Mouse (Mus musculus): ENCODE measurements around the gene Wdr31. TPM values are rescaled to one million over a fixed set of nuclear protein-coding genes. Genes with fewer than 3 reads are reported as not detected.

Wdr31 gene
- polyA plus RNA-seq, 1 experiment from 2014 or later = 7.3 TPM

GRCm38 (mm10) chr4:62419091-62419490 is 51.6 kb downstream of the Wdr31 start:
- no peaks in the 10 kb centered on the region for H3K27me3 ChIP-seq (replicated peaks; ENCODE audit: control insufficient read depth, insufficient read depth, low read length)
- no peaks in the 10 kb centered on the region for H3K9me3 ChIP-seq (ENCODE audit: control insufficient read depth, low read length)
- H3K27ac ChIP-seq (ENCODE audit: low read length) = no peak overlapping the region
- no peak overlapping the region for H3K4me2 ChIP-seq (ENCODE audit: low read depth, low read length)
- H3K4me3 ChIP-seq (ENCODE audit: low read length) = no peak overlapping the region
- H3K9ac ChIP-seq (ENCODE audit: low read depth, low read length) = no peak overlapping the region
- H3K36me3 ChIP-seq (ENCODE audit: control insufficient read depth, insufficient read depth, low read length) = peaks cover 55% of the 10 kb centered on the region
- H3K4me1 ChIP-seq (ENCODE audit: control insufficient read depth, insufficient read depth, low read length) = no peaks in the 10 kb centered on the region
- 95% methylated on average over 6 of the region's 6 CpGs for WGBS
- no peak for ATAC-seq

- Histone ChIP-seq H3K27ac (ENCODE audit: low read length) (no peak overlapping the region), H3K36me3 (ENCODE audit: control insufficient read depth, insufficient read depth, low read length) (peaks cover 48% of the 10 kb centered on the region), H3K4me1 (ENCODE audit: control insufficient read depth, insufficient read depth, low read length) (no peaks in the 10 kb centered on the region), H3K27me3 (replicated peaks; ENCODE audit: control insufficient read depth, insufficient read depth, low read length) (no peaks in the 10 kb centered on the region), H3K9me3 (ENCODE audit: control insufficient read depth, low read length) (no peaks in the 10 kb centered on the region), H3K4me3 (ENCODE audit: low read length) (no peak overlapping the region), H3K4me2 (ENCODE audit: low read depth, low read length) (no peak overlapping the region), H3K9ac (ENCODE audit: low read depth, low read length) (no peak overlapping the region)
- no peak for ATAC-seq
- 89% methylated on average over 8 of the region's 8 CpGs for whole genome bisulfite sequencing
Measured at GRCm38 (mm10) chr4:62418448-62418847, 52.2 kb downstream of the Wdr31 start.

DNA sequence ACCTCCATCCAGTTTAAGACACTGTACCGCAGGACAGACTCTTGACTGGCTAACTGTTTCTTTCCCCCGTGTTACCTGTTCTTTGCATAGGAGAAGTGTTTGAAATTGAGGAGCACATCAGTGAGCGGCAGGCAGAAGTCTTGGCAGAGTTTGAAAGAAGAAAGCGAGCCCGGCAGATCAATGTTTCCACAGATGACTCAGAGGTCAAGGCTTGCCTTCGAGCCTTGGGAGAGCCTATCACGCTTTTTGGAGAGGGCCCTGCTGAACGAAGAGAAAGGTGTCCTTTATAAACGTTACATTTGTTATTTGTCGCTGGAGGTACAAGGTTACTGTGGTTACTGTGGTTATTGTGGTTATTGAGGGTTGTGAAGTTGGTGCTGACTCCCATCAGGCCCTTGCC is 59.1 kb downstream of the Wdr31 start:
- Histone ChIP-seq H3K36me3 (ENCODE audit: control insufficient read depth, insufficient read depth, low read length) (peaks cover 23% of the 10 kb centered on the region), H3K27me3 (replicated peaks; ENCODE audit: control insufficient read depth, insufficient read depth, low read length) (no peaks in the 10 kb centered on the region), H3K4me2 (ENCODE audit: low read depth, low read length) (no peak overlapping the region), H3K9ac (ENCODE audit: low read depth, low read length) (no peak overlapping the region), H3K4me3 (ENCODE audit: low read length) (no peak overlapping the region), H3K27ac (ENCODE audit: low read length) (no peak overlapping the region), H3K9me3 (ENCODE audit: control insufficient read depth, low read length) (no peaks in the 10 kb centered on the region), H3K4me1 (ENCODE audit: control insufficient read depth, insufficient read depth, low read length) (peaks cover 15% of the 10 kb centered on the region)
- no peak for ATAC-seq
- 90% methylated on average over 10 of the region's 10 CpGs for WGBS

GRCm38 (mm10) chr4:62410325-62410724 is 60.4 kb downstream of the Wdr31 start:
- Histone ChIP-seq H3K9ac (ENCODE audit: low read depth, low read length) (no peak overlapping the region), H3K27ac (ENCODE audit: low read length) (no peak overlapping the region), H3K4me3 (ENCODE audit: low read length) (peak overlapping the region; percentile 70; the same call in 1 of the 2 replicates), H3K4me2 (ENCODE audit: low read depth, low read length) (peak overlapping the region; percentile 79; the same call in 1 of the 2 replicates), H3K9me3 (ENCODE audit: control insufficient read depth, low read length) (no peaks in the 10 kb centered on the region), H3K36me3 (ENCODE audit: control insufficient read depth, insufficient read depth, low read length) (peaks cover 15% of the 10 kb centered on the region), H3K4me1 (ENCODE audit: control insufficient read depth, insufficient read depth, low read length) (peaks cover 18% of the 10 kb centered on the region), H3K27me3 (replicated peaks; ENCODE audit: control insufficient read depth, insufficient read depth, low read length) (no peaks in the 10 kb centered on the region)
- WGBS = 80% methylated on average over 2 of the region's 2 CpGs
- no peak for ATAC-seq

DNA sequence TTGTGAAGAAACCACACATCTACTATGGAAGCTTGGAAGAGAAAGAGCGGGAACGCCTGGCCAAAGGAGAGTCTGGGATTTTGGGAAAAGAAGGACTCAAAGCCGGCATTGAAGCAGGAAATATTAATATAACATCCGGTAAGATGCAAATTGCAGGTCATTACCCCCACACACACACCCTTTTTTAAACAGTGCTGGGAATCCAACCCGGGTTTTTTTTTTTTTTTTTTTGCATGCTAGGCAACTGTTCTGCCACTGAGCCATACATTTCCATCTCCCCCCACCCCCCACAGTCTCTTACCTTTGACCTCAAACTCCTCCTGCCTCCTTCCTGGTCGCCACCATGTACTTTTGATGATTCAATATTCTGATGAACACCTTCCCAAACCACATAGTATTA is 61.1 kb downstream of the Wdr31 start:
- H3K9ac ChIP-seq (ENCODE audit: low read depth, low read length) = peak overlapping the region; percentile 90
- H3K36me3 ChIP-seq (ENCODE audit: control insufficient read depth, insufficient read depth, low read length) = peaks cover 8% of the 10 kb centered on the region
- peaks cover 18% of the 10 kb centered on the region for H3K4me1 ChIP-seq (ENCODE audit: control insufficient read depth, insufficient read depth, low read length)
- peak overlapping the region; percentile 70 for H3K4me3 ChIP-seq (ENCODE audit: low read length)
- H3K27me3 ChIP-seq (replicated peaks; ENCODE audit: control insufficient read depth, insufficient read depth, low read length) = no peaks in the 10 kb centered on the region
- 22% methylated on average over 6 of the region's 6 CpGs for WGBS
- H3K4me2 ChIP-seq (ENCODE audit: low read depth, low read length) = peak overlapping the region; percentile 79
- ATAC-seq = no peak
- H3K9me3 ChIP-seq (ENCODE audit: control insufficient read depth, low read length) = no peaks in the 10 kb centered on the region
- peak overlapping the region; percentile 88; the same call in 1 of the 2 replicates for H3K27ac ChIP-seq (ENCODE audit: low read length)

- peaks cover 8% of the 10 kb centered on the region for H3K36me3 ChIP-seq (ENCODE audit: control insufficient read depth, insufficient read depth, low read length)
- H3K4me2 ChIP-seq (ENCODE audit: low read depth, low read length) = peak within 1 kb of the TSS; percentile 79
- H3K9ac ChIP-seq (ENCODE audit: low read depth, low read length) = peak within 1 kb of the TSS; percentile 90
- H3K27ac ChIP-seq (ENCODE audit: low read length) = peak within 1 kb of the TSS; percentile 88
- ATAC-seq = peak; percentile 99
- no peaks in the 10 kb centered on the region for H3K27me3 ChIP-seq (replicated peaks; ENCODE audit: control insufficient read depth, insufficient read depth, low read length)
- H3K9me3 ChIP-seq (ENCODE audit: control insufficient read depth, low read length) = no peaks in the 10 kb centered on the region
- under 1% methylated on average over 39 of the region's 39 CpGs for WGBS
- H3K4me1 ChIP-seq (ENCODE audit: control insufficient read depth, insufficient read depth, low read length) = peaks cover 18% of the 10 kb centered on the region
- H3K4me3 ChIP-seq (ENCODE audit: low read length) = peak within 1 kb of the TSS; percentile 70
Measured at GRCm38 (mm10) chr4:62408601-62409282, 62.0 kb downstream of the Wdr31 start, which contains the start of the genes Cdc26 and Prpf4. Cdc26 (minus strand) TSS chr4:62408642. Prpf4 (plus strand) TSS chr4:62408797.

GRCm38 (mm10) chr4:62407730-62408582 is 62.7 kb downstream of the Wdr31 start:
- Histone ChIP-seq H3K4me1 (ENCODE audit: control insufficient read depth, insufficient read depth, low read length) (peaks cover 18% of the 10 kb centered on the region), H3K27me3 (replicated peaks; ENCODE audit: control insufficient read depth, insufficient read depth, low read length) (no peaks in the 10 kb centered on the region), H3K36me3 (ENCODE audit: control insufficient read depth, insufficient read depth, low read length) (peaks cover 8% of the 10 kb centered on the region), H3K4me2 (ENCODE audit: low read depth, low read length) (peak overlapping the region; percentile 49), H3K4me3 (ENCODE audit: low read length) (peak overlapping the region; percentile 70), H3K9me3 (ENCODE audit: control insufficient read depth, low read length) (no peaks in the 10 kb centered on the region), H3K27ac (ENCODE audit: low read length) (peak overlapping the region; percentile 86), H3K9ac (ENCODE audit: low read depth, low read length) (peak overlapping the region; percentile 82)
- peak; percentile 68 for ATAC-seq
- under 1% methylated on average over 35 of the region's 35 CpGs for WGBS

DNA sequence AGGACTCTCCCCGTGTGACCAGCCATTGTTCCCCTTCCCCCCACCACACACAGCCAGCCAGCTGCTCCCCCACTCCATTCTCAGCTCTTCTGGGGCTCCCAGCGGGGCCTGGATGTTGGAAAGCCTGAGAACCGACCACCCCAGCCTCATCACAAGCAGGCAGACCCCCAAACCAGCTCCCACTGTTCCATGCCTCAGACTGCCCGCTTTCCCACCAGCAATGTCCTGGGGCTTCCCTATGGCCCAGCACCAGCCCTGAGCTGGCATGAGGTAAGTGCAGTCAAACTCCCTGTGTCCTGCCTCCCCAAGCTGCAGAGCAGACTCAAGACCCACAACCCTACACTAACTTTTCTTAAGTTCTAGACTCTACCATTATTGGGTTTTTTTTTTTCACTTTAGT is 64.6 kb downstream of the Wdr31 start:
- H3K27me3 ChIP-seq (replicated peaks; ENCODE audit: control insufficient read depth, insufficient read depth, low read length) = no peaks in the 10 kb centered on the region
- no peak overlapping the region for H3K9ac ChIP-seq (ENCODE audit: low read depth, low read length)
- peaks cover 18% of the 10 kb centered on the region for H3K4me1 ChIP-seq (ENCODE audit: control insufficient read depth, insufficient read depth, low read length)
- no peak overlapping the region for H3K4me2 ChIP-seq (ENCODE audit: low read depth, low read length)
- 86% methylated on average over 4 of the region's 4 CpGs for WGBS
- H3K9me3 ChIP-seq (ENCODE audit: control insufficient read depth, low read length) = no peaks in the 10 kb centered on the region
- ATAC-seq = no peak
- peaks cover 2% of the 10 kb centered on the region; the same call in 1 of the 2 replicates for H3K36me3 ChIP-seq (ENCODE audit: control insufficient read depth, insufficient read depth, low read length)
- H3K27ac ChIP-seq (ENCODE audit: low read length) = no peak overlapping the region
- H3K4me3 ChIP-seq (ENCODE audit: low read length) = no peak overlapping the region

DNA sequence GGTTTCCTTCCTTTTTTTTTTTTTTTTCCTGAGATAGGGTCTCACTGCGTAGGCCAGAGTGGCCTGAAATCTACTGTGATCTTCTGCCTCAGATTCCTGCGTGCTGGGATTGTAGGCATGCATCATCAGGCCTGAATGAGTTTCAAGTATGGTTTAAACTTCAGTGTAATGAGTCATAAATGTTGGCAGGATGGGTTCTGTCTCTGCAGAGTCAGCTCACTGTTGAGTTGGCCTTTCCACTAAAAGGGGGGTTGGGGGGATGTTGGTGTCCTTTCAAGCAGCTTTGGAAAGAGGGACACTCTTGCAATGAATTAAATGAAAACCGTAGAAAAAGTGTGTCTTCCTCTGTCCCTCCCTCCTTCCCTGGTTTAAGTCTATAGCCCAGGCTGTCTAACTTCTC is 71.7 kb downstream of the Wdr31 start:
- Histone ChIP-seq H3K27ac (ENCODE audit: low read length) (no peak overlapping the region), H3K9ac (ENCODE audit: low read depth, low read length) (no peak overlapping the region), H3K4me2 (ENCODE audit: low read depth, low read length) (no peak overlapping the region), H3K4me3 (ENCODE audit: low read length) (no peak overlapping the region), H3K27me3 (replicated peaks; ENCODE audit: control insufficient read depth, insufficient read depth, low read length) (no peaks in the 10 kb centered on the region), H3K4me1 (ENCODE audit: control insufficient read depth, insufficient read depth, low read length) (no peaks in the 10 kb centered on the region), H3K9me3 (ENCODE audit: control insufficient read depth, low read length) (no peaks in the 10 kb centered on the region), H3K36me3 (ENCODE audit: control insufficient read depth, insufficient read depth, low read length) (peaks cover 12% of the 10 kb centered on the region)
- WGBS = 90% methylated on average over 3 of the region's 3 CpGs
- ATAC-seq = no peak

All from intestine, embryonic 16.5 days (tissue).